Mouse (Mus musculus): ENCODE data around the gene Rps19.

- no peak for TF ChIP-seq CTCF (IDR thresholded peaks at IDR 0.05; ENCODE audit: low read depth)
- no peak for TF ChIP-seq EP300 (optimal IDR thresholded peaks at IDR 0.05)
Observed at GRCm38 (mm10) chr7:24879620-24880019, 4.6 kb upstream of the Rps19 start.
